Mouse (Mus musculus) midbrain, embryonic 12.5 days (tissue): ENCODE measurements around the gene P2ry4. TPM values are rescaled to one million over a fixed set of nuclear protein-coding genes. Genes with fewer than 3 reads are reported as not detected.

Source experiments
- ATAC-seq: fragments of 200-750 bp; cut with Nextera tagmentation; 2 replicates; pipeline ENCODE4 v1.8.0; 2017; ENCODE audit warnings: low read depth, moderate TSS enrichment, moderate library complexity; ENCODE audit not compliant: low FRiP score
- H3K27ac ChIP-seq: fragments of 300-500 bp; sonication (generic); replicated peaks from 2 replicates; pipeline ENCODE4 v1.5.1; 2016; ENCODE audit warnings: mild to moderate bottlenecking
- H3K27me3 ChIP-seq: fragments of 300-500 bp; sonication (generic); 2 replicates; pipeline ENCODE4 v1.6.1; 2016; ENCODE audit warnings: mild to moderate bottlenecking
- H3K36me3 ChIP-seq: fragments of 300-500 bp; sonication (generic); 2 replicates; pipeline ENCODE4 v1.6.1; 2016
- H3K4me1 ChIP-seq: fragments of 300-500 bp; sonication (generic); 2 replicates; pipeline ENCODE4 v1.6.1; 2016
- H3K4me2 ChIP-seq: fragments of 300-500 bp; sonication (generic); replicated peaks from 2 replicates; pipeline ENCODE4 v1.6.1; 2016; ENCODE audit warnings: mild to moderate bottlenecking, moderate library complexity
- H3K4me3 ChIP-seq: fragments of 300-500 bp; sonication (generic); 2 replicates; pipeline ENCODE4 v1.5.1; 2016; ENCODE audit warnings: mild to moderate bottlenecking
- H3K9ac ChIP-seq: fragments of 300-500 bp; sonication (generic); replicated peaks from 2 replicates; pipeline ENCODE4 v1.6.1; 2016; ENCODE audit warnings: mild to moderate bottlenecking, moderate library complexity
- H3K9me3 ChIP-seq: fragments of 300-500 bp; sonication (generic); 2 replicates; pipeline ENCODE4 v1.6.1; 2016; ENCODE audit warnings: mild to moderate bottlenecking
- WGBS: fragments of 180-500 bp; shearing (Covaris S2); methylation state at CpG from one replicate; pipeline ENCODE4 v1.1.7; 2016; 5-methylcytosine and 5-hydroxymethylcytosine counted together
- polyA plus RNA-seq: library from polyadenylated mRNA; unstranded; fragments of >200 nt; fragmentation: Nextera tagmentation; extraction: Ambion mirVana; gene quantifications from 2 replicates; pipeline ENCODE4 v1.2.1, GENCODE M21; 2016

The P2ry4 gene
- polyA plus RNA-seq, 1 experiment from 2014 or later, result not detected

DNA sequence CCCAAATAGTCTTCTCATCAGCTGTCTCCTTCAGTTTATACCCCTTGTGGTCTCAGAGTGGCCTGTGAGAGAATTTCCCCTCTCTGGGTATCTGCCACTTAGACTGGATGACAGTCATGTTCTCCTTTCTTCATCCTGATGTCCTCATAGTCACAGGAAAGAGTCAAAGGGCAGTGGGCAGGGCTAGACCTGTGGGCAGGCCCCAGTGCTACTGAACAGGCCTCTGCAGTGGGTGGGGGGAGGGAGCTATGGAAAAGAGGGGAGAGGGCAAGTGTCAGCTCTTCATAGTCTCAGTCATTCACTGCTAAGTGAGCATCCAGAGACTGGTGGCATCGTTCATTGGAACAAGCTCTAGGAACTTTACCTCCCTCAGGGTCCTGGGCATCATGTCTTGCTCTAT lies 22.7 kb downstream of the P2ry4 start, which contains the start of gene Awat1:
Awat1 (plus strand) TSS at position 301 of the 400 bp plus-strand sequence.
- no peaks in the 10 kb centered on the region for H3K9me3 ChIP-seq
- WGBS, result 80% methylated on average over 1 of the region's 1 CpGs
- H3K27ac ChIP-seq, result no peak within 1 kb of the TSS
- H3K4me3 ChIP-seq, result no peak within 1 kb of the TSS
- no peak within 1 kb of the TSS for H3K4me2 ChIP-seq
- no peak for ATAC-seq
- no peaks in the 10 kb centered on the region for H3K36me3 ChIP-seq
- no peak within 1 kb of the TSS for H3K9ac ChIP-seq
- H3K4me1 ChIP-seq, result no peaks in the 10 kb centered on the region
- H3K27me3 ChIP-seq, result peaks cover 5% of the 10 kb centered on the region; the same call in 1 of the 2 replicates

- Histone ChIP-seq H3K9me3 (no peaks in the 10 kb centered on the region), H3K4me1 (no peaks in the 10 kb centered on the region), H3K4me2 (no peak overlapping the region), H3K27me3 (peaks cover 5% of the 10 kb centered on the region), H3K9ac (no peak overlapping the region), H3K27ac (no peak overlapping the region), H3K36me3 (no peaks in the 10 kb centered on the region), H3K4me3 (no peak overlapping the region)
- 89% methylated on average over 3 of the region's 3 CpGs for WGBS
- ATAC-seq, result no peak
Observed at GRCm38 (mm10) chrX:100565696-100566095, 29.0 kb downstream of the P2ry4 start.

- no peaks in the 10 kb centered on the region for H3K9me3 ChIP-seq
- no peak for ATAC-seq
- 80% methylated on average over 3 of the region's 3 CpGs for WGBS
Observed at GRCm38 (mm10) chrX:100556026-100556425, 38.6 kb downstream of the P2ry4 start.

More at GRCm38 (mm10) chrX:100556026-100556425, 38.6 kb downstream of the P2ry4 start:
- H3K27ac ChIP-seq, result no peak overlapping the region
- H3K4me3 ChIP-seq, result no peak overlapping the region
- H3K4me1 ChIP-seq, result no peaks in the 10 kb centered on the region
- H3K27me3 ChIP-seq, result 0 out of 2 replicates have a peak, but pooled peaks cover 8% of the 10 kb centered on the region
- H3K9ac ChIP-seq, result no peak overlapping the region
- no peak overlapping the region for H3K4me2 ChIP-seq
- H3K36me3 ChIP-seq, result no peaks in the 10 kb centered on the region

Other genes starting within 250 kb of the P2ry4 start
- gene Otud6a, start 165.9 kb downstream of the P2ry4 start, polyA plus RNA-seq, result not detected in 2 replicates
- 0.37 and 0.43 TPM in 2 replicates for gene Awat2, start 152.2 kb downstream of the P2ry4 start, polyA plus RNA-seq
- 31.0 and 32.1 TPM in 2 replicates for gene Igbp1, start 100.6 kb downstream of the P2ry4 start, polyA plus RNA-seq
- not detected in 2 replicates for gene Dgat2l6, start 70.0 kb downstream of the P2ry4 start, polyA plus RNA-seq
- not detected in 2 replicates for gene Awat1, start 22.6 kb downstream of the P2ry4 start, polyA plus RNA-seq
- not detected in 2 replicates for gene Arr3, start 10.6 kb upstream of the P2ry4 start, polyA plus RNA-seq
- gene Kif4, start 30.9 kb upstream of the P2ry4 start, polyA plus RNA-seq, result 39.2 and 44.3 TPM in 2 replicates
- gene Pdzd11, start 31.7 kb upstream of the P2ry4 start, polyA plus RNA-seq, result 133 and 138 TPM in 2 replicates
- gene Gdpd2, start 135.0 kb upstream of the P2ry4 start, polyA plus RNA-seq, result 12.8 and 14.5 TPM in 2 replicates
- 20.0 and 20.8 TPM in 2 replicates for gene Dlg3, start 172.9 kb upstream of the P2ry4 start, polyA plus RNA-seq